Mouse (Mus musculus) CD4-positive, CD25-positive, alpha-beta regulatory T cell (primary cell): ENCODE measurements around the gene Gm3239. TPM values are rescaled to one million over a fixed set of nuclear protein-coding genes. Genes with fewer than 3 reads are reported as not detected.

Experiments
- polyA plus RNA-seq: library from polyadenylated mRNA; unstranded; fragments of 100-300 nt; shearing (Covaris generic); gene quantifications from one replicate; pipeline ENCODE4 v1.2.1, GENCODE M21; 2017

Gene Gm3239
- not detected for polyA plus RNA-seq

GRCm38 (mm10) chr14:4663892-4664291 lies at the start of gene Gm3239:
Gm3239 (plus strand) TSS chr14:4664192.

GRCm38 (mm10) chr14:4632052-4632451 lies 31.9 kb upstream of the Gm3239 start, which contains the start of gene Gm8159:
Gm8159 (plus strand) TSS chr14:4632352.

DNA sequence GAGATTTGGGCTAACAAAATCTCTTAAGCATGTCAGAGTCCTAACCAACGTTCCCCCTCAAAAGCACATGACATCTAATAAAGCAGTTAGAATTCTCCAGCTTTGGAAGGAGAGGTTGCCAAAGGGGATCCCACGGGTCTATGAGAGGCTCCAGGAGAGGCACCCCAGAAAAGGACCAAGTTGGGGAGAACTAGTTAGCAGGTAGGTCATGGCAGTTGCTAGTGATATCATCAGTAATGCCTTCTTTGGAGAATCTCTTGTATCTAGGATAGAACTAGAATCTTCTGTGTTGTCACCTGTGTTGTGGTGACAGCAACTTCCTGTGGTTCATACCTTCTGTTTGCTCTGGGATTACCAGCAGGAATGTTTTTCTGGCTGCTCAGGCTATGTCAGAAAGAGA lies 44.9 kb downstream of the Gm3239 start, which contains the start of gene Gm7876:
Gene Gm7876, plus strand, starts transcription at position 301 of the 400 bp plus-strand sequence.

Other genes starting within 250 kb of the Gm3239 start
- gene Gm3164, start 248.7 kb upstream of the Gm3239 start, polyA plus RNA-seq: 0.50 TPM
- 0.98 TPM for gene Gm3173, start 233.2 kb upstream of the Gm3239 start, polyA plus RNA-seq
- not detected for gene Gm3182, start 182.4 kb upstream of the Gm3239 start, polyA plus RNA-seq
- not detected for gene Gm3047, start 108.8 kb upstream of the Gm3239 start, polyA plus RNA-seq
- gene Gm8159, start 31.8 kb upstream of the Gm3239 start, polyA plus RNA-seq: not detected
- not detected for gene Gm7876, start 45.0 kb downstream of the Gm3239 start, polyA plus RNA-seq
- 0.96 TPM for gene Gm3252, start 62.6 kb downstream of the Gm3239 start, polyA plus RNA-seq
- gene Gm9602, start 112.1 kb downstream of the Gm3239 start, polyA plus RNA-seq: not detected
- not detected for gene Gm3269, start 173.9 kb downstream of the Gm3239 start, polyA plus RNA-seq
- not detected for gene Gm3264, start 191.4 kb downstream of the Gm3239 start, polyA plus RNA-seq
- gene Gm3278, start 228.2 kb downstream of the Gm3239 start, polyA plus RNA-seq: not detected